Mouse (Mus musculus): Measurements from ENCODE around the gene Acsm5. TPM values are rescaled to one million over a fixed set of nuclear protein-coding genes. Genes with fewer than 3 reads are reported as not detected.
A peak's percentile ranks its signal among the peaks of the same experiment; 100 is the strongest.

Gene Acsm5
- polyA plus RNA-seq, 1 experiment from 2014 or later, result 0.17 TPM

DNA sequence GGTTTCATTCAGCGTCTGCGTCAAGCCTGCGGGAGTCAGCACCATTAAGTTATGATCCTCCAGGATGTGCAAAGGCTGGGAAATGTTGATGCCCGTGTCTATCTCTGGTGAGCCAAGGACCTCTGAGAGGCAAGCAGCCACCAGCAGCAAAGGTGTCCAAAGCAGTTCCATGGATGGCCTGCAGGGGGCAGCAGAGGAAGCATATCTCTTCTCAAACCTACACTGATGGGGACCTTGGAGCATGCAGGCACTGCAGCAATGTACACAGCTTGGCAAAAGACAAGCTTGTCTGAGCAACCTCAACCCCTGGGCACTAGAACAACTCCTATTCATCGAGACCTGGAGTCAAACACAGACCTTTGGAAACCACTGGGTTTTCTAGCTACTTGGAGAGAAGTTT lies 391 bp downstream of the Acsm5 start:
- ChIA-PET POLR2A (no interaction called here), CTCF (interaction anchor here (0.7 to 1.6 kb wide), 4 partner anchors 39 to 509 kb away, joined by 3 read pairs; no protein-coding TSS in a partner anchor)
- in situ Hi-C loops (cut with MboI; ENCODE audit: low pct_unique_long_range_greater_than_20kb), result loop anchor here (10.0 kb wide), 3 partner anchors 155 to 765 kb away; no protein-coding TSS in a partner anchor
- TF ChIP-seq CTCF (IDR thresholded peaks at IDR 0.05), result peak; percentile 90
- no peak for ATAC-seq
- DNase-seq (ENCODE audit: low read depth, low spot score), result no peak
- no peaks in the 10 kb centered on the region for H3K27me3 ChIP-seq

DNA sequence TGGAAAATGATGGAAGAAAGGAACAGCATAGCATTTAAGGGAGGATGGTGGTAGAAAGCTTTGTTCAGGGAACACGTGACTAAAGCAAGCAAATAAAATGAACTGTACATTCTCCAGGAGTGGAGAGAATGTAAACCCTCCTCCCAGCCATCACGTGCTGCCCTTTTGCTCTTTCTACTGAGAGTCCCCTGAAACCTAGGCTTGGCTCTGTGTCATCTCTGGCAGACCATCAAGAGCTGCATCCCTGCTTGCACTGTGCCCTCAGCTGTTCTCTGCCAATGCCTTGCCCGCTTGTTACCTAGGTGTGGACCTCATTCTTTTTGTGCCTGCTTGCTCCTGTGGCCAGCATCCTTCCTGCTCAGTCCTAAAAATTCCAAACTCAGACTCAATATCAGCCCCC lies 2.6 kb downstream of the Acsm5 start:
- ChIA-PET POLR2A (interaction anchor here (0.6 kb wide), 1 partner anchor 500 kb away, joined by 4 read pairs; no protein-coding TSS in a partner anchor), CTCF (no interaction called here)
- TF ChIP-seq CTCF (IDR thresholded peaks at IDR 0.05), result no peak
- H3K27me3 ChIP-seq, result no peaks in the 10 kb centered on the region
- no peak for ATAC-seq
- in situ Hi-C loops (cut with MboI; ENCODE audit: low pct_unique_long_range_greater_than_20kb), result loop anchor here (10.0 kb wide), 1 partner anchor 153 kb away; no protein-coding TSS in a partner anchor
- DNase-seq (ENCODE audit: low read depth, low spot score), result no peak

DNA sequence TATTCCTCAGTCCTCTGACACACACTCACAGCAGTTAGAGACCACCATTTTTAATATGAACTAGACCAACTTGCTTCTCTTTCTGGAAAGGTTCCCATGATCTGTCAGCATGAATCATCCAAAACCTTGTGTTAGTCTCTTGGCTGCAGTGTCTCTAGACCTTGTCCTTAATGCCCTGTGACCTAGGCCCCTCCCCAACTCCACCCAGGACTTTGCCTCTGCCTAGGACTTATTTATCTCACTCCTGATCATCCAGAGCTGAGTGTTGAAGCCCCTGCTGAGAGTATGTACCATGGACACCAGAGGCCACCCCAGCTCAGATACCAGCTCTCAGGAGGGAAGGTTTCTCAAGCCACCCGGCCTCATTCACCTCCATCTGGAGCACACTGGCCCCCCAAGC lies 3.1 kb downstream of the Acsm5 start:
- CTCF ChIA-PET, result interaction anchor here (0.9 kb wide), 1 partner anchor 511 kb away, joined by 4 read pairs; no protein-coding TSS in a partner anchor
- no peak for TF ChIP-seq CTCF (IDR thresholded peaks at IDR 0.05)
- no peaks in the 10 kb centered on the region for H3K27me3 ChIP-seq
- ATAC-seq (no peak), DNase-seq (ENCODE audit: low read depth, low spot score) (no peak)
- in situ Hi-C loops (cut with MboI; ENCODE audit: low pct_unique_long_range_greater_than_20kb), result loop anchor here (10.0 kb wide), 1 partner anchor 152 kb away; no protein-coding TSS in a partner anchor
- POLR2A ChIA-PET, result interaction anchor here (0.6 kb wide), 1 partner anchor 500 kb away, joined by 4 read pairs; no protein-coding TSS in a partner anchor

DNA sequence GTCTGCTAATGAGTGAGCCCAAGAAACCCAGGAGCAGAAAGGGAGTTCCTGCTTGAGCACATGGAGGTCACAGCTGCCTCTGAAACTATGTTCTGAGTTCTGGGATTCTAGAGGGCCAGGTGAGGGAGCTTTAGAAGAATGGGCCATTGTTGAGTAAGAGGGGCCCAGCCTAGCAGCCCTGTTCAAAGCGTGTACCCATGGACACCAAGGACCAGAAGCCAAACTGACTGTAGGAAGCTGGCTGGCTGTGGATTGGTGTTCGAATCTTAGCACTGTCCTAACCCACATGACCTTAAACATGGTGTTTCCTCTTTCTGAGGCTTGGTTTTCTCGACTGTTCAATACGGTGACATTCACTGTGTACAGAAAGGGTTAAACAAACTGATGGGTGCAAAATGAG lies 4.1 kb downstream of the Acsm5 start, which contains the start of gene Pdilt:
Gene Pdilt, minus strand, starts transcription at position 101 of the 400 bp plus-strand sequence.
- TF ChIP-seq CTCF (IDR thresholded peaks at IDR 0.05), result no peak
- ChIA-PET POLR2A (no interaction called here), CTCF (interaction anchor here (0.9 to 3.0 kb wide), 2 partner anchors 9 to 512 kb away, joined by 4 to 14 read pairs; no protein-coding TSS in a partner anchor)
- no peaks in the 10 kb centered on the region for H3K27me3 ChIP-seq
- ATAC-seq (no peak), DNase-seq (ENCODE audit: low read depth, low spot score) (no peak)
- in situ Hi-C loops (cut with MboI; ENCODE audit: low pct_unique_long_range_greater_than_20kb), result loop anchor here (10.0 kb wide), 1 partner anchor 151 kb away; no protein-coding TSS in a partner anchor

DNA sequence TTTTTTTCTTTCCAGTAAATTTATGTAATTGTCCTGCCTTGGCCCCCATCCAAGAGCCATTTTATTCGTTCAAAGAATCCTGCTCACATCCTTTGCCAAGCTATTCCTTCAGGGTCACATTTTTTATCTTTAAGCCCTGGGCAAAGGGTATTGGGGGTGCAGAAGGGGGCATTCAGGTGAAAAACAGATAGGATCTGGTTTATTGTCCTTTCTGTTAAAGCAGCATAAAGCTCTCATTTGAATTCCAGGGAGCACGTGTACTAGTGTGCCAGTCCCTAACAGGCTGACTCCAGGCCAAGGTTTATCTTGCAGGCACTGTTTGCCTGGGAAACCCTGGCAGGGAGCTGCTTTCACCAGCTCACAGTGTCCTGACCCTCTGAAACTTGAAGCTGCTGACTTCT lies 6.6 kb downstream of the Acsm5 start:
- in situ Hi-C loops (cut with MboI; ENCODE audit: low pct_unique_long_range_greater_than_20kb), result loop anchor here (10.0 kb wide), 1 partner anchor 149 kb away; no protein-coding TSS in a partner anchor
- CTCF ChIA-PET, result interaction anchor here (1.5 kb wide), 1 partner anchor 148 kb away, joined by 3 read pairs; no protein-coding TSS in a partner anchor
- no peak for TF ChIP-seq CTCF (IDR thresholded peaks at IDR 0.05)
- POLR2A ChIA-PET, result no interaction called here
- ATAC-seq (no peak), DNase-seq (ENCODE audit: low read depth, low spot score) (no peak)
- H3K27me3 ChIP-seq, result no peaks in the 10 kb centered on the region

DNA sequence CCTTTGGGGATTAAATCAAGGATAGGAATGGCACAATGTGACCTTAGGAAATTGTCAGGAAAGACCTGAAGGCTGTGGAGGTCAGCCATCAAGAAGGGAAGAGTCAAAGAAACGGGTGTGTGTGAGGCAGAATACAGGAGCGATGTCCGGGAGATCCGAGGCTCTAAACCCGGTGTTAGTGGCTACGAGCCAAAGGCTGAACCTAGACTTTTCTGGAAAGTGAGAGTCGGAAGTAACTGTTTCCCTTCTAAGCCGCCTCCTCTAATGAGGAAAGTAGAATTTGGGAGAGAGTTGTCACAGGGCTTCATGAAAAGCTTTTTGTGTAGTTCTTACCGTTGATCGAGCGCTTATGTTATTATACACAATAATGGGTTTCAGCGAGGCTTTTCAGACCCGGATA lies 7.2 kb downstream of the Acsm5 start:
- in situ Hi-C loops (cut with MboI; ENCODE audit: low pct_unique_long_range_greater_than_20kb), result loop anchor here (10.0 kb wide), 1 partner anchor 148 kb away; no protein-coding TSS in a partner anchor
- DNase-seq (ENCODE audit: low read depth, low spot score) (no peak), ATAC-seq (no peak)
- ChIA-PET POLR2A (no interaction called here), CTCF (no interaction called here)
- no peak for TF ChIP-seq CTCF (IDR thresholded peaks at IDR 0.05)
- no peaks in the 10 kb centered on the region for H3K27me3 ChIP-seq

DNA sequence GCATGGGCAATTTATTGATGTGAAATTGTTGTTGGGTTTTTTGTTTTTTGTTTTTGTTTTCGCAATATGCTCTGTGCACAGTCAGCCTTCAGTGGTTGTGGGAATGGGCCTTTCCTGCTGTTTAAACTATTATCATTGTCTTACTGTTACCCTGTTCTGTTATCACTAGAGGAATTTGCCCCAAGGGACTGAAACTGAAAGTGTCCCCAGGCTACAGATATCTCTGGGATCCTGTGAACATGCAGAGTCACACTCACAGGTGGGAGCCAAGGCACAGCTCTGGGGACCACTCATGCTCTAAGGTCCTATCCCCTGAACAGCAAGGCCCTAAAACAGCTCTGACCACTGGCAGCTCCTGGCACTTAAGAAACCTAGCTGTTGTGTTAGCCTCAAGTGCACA lies 7.9 kb downstream of the Acsm5 start:
- DNase-seq (ENCODE audit: low read depth, low spot score) (no peak), ATAC-seq (no peak)
- ChIA-PET CTCF (no interaction called here), POLR2A (no interaction called here)
- in situ Hi-C loops (cut with MboI; ENCODE audit: low pct_unique_long_range_greater_than_20kb), result loop anchor here (10.0 kb wide), 1 partner anchor 148 kb away; no protein-coding TSS in a partner anchor
- H3K27me3 ChIP-seq, result no peaks in the 10 kb centered on the region
- TF ChIP-seq CTCF (IDR thresholded peaks at IDR 0.05), result no peak

DNA sequence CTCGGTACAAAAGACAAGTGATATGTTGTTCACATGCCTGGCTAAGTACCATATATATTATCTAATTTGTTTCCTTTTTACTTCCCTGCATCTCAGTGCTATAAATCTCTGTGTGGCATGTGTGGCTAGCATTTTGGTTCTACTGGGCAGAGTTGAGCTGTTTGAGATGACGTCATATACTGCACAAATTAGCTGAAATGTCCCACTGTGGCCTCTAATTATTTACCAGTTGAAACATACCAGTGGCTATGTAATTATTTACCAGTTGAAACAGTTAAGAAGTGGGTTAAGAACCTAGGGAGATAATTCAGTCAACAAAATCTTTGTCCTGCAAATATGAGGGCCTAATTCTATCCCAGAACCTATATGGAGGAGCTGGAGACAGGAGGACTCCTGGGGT lies 8.3 kb downstream of the Acsm5 start:
- DNase-seq (ENCODE audit: low read depth, low spot score), result no peak
- TF ChIP-seq CTCF (IDR thresholded peaks at IDR 0.05), result no peak
- ChIA-PET CTCF (no interaction called here), POLR2A (no interaction called here)
- in situ Hi-C loops (cut with MboI; ENCODE audit: low pct_unique_long_range_greater_than_20kb), result loop anchor here (10.0 kb wide), 1 partner anchor 147 kb away; no protein-coding TSS in a partner anchor
- ATAC-seq, result peak; percentile 52
- H3K27me3 ChIP-seq, result no peaks in the 10 kb centered on the region

DNA sequence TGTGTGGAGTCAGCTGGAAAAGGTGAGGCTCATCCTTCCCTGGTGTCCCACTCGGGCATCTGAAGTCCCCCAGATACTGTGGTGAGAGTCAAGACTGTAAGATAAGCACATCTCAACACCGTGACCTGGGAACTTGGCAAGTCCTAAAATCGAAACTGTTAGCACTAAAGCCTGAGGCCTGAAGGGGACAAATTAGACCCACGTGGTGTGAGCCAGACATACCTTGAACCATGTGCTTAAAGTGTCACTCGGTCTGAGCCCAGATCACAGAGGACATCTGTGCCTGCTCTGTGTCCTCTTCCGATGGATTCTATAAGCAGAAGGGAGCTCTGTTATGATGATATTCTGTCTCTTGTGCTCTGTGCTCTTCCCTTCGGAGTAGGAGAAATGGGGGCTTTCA lies 9.4 kb downstream of the Acsm5 start:
- TF ChIP-seq CTCF (IDR thresholded peaks at IDR 0.05), result no peak
- POLR2A ChIA-PET, result no interaction called here
- no peaks in the 10 kb centered on the region for H3K27me3 ChIP-seq
- ATAC-seq, result no peak
- CTCF ChIA-PET, result no interaction called here
- DNase-seq (ENCODE audit: low read depth, low spot score), result no peak
- in situ Hi-C loops (cut with MboI; ENCODE audit: low pct_unique_long_range_greater_than_20kb), result loop anchor here (10.0 kb wide), 1 partner anchor 146 kb away; no protein-coding TSS in a partner anchor

DNA sequence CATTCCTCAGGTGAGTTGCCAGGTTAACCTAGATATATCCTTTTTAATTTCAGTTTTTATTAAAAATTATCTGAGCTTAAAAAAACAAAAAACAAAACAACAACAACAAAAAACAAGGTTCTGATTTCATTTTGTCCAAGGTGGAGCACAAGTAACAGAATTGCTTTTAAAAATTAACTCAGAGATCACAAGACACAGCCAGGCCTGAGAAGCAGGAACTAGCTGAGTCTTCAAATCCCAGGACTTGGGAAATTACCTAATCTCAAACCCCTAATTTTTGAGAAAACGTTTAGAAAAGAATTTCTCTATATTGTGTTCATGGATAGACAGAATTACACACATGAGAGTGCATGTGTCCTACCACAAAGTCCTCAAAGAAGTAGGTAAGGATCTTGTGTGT lies 13.7 kb downstream of the Acsm5 start:
- no peak for DNase-seq (ENCODE audit: low read depth, low spot score)
- no peaks in the 10 kb centered on the region for H3K27me3 ChIP-seq
- POLR2A ChIA-PET, result no interaction called here
- in situ Hi-C loops (cut with MboI; ENCODE audit: low pct_unique_long_range_greater_than_20kb), result no loop called here
- ATAC-seq, result no peak
- no peak for TF ChIP-seq CTCF (IDR thresholded peaks at IDR 0.05)
- CTCF ChIA-PET, result interaction anchor here (0.7 kb wide), 1 partner anchor 11 kb away, joined by 3 read pairs; no protein-coding TSS in a partner anchor

DNA sequence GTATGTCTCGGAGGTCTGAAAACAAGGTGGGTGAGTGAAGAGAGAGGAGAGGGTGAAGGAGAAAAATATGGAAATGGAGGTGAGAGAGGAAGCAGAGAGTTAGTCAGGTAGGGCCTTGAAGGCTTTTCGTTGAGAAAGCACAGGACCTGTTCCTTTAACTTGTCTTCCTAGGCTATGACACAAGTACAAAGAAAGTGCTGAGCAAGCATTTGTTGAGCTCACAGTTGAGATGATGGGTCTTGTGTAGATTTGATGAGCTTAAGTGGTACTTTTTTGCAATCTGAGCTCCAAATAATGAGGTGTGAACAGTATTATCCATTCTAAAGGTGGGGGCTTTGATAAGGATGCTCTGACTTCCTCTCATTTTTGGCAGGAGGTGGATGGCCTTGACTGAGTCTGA lies 15.1 kb downstream of the Acsm5 start:
- in situ Hi-C loops (cut with MboI; ENCODE audit: low pct_unique_long_range_greater_than_20kb), result no loop called here
- no peaks in the 10 kb centered on the region for H3K27me3 ChIP-seq
- no peak for TF ChIP-seq CTCF (IDR thresholded peaks at IDR 0.05)
- POLR2A ChIA-PET, result no interaction called here
- DNase-seq (ENCODE audit: low read depth, low spot score) (no peak), ATAC-seq (no peak)
- CTCF ChIA-PET, result interaction anchor here (0.6 kb wide), 1 partner anchor 12 kb away, joined by 3 read pairs; no protein-coding TSS in a partner anchor
